Mouse (Mus musculus) ovary, adult 18-20 months (tissue): Measurements from ENCODE around the gene Prr5l.
A peak's percentile ranks its signal among the peaks of the same experiment; 100 is the strongest.

Experiments used
- DNase-seq: peaks from one replicate; pipeline ENCODE4 v3.0.0; 2022; ENCODE audit warnings: low spot score, mixed read lengths

The Prr5l gene

DNA sequence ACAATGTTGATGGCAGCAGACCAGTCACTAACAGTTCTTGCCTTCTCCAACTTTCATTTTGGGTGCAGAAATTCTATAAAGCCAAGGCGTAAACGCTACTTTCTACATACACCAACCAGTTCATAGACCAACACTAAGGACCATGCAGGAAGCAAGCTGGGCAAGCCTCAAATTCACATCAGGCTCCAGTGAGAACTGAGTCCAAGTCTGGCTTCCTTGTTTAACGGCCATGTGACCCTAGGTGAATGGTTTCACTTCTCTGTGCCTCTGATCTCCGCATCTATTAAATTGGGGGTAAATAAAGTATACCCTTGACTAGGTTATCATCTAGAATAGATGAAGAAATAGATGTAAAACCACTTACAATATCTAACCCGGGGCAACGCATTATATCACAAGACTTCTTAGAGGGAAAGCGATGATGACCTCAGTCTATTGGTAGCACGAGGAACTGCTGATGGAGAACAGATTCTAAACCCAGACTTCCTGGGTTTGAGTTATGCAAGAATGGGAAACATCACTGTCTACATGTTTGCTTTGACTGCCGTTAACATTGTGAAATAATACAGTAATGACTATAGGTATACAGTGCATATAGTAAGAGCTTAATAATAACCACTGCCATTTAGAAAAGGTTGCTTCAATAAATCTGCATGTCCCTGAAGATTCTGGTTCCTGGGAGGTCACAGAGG, 1.2 kb downstream of the Prr5l start:
- no peak for DNase-seq

DNA sequence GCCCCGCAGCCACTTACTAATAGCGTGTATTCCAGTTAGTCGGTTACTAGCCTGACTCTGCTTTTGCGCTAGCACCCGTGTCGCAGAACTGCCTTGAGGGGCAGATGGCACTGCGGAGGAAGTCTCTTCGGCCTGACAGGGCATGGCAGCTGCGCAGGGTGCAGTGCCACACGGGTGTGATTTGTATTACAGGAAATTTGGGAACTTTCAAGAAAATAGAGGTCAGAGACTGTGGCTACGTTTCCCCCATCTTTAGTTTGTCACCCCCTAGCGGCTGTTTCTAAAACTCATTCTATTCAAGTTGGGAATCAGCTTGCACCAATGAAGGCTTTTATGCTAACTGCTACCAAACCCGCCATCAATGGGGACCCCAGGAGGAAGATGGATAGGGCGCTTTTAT, 11.6 kb downstream of the Prr5l start:
- no peak for DNase-seq

DNA sequence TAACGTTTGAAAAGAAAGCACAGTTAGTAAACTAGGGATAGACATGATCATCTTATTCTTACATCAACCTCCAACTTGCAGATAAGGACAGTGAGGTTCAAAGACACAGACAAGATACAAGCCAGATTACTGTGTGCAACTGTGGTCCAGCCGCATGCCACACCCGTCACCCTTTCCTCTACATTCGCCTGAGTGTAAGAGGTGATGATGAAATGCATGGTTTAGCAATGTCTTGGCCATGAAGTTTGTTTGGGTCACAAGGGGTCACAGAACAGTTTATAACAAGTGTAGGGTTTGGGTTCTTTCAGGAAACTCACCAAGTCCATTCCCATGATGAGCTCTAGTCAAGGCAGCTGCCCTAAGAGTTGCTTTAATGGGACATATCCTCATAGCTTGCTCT, 14.1 kb downstream of the Prr5l start:
- no peak for DNase-seq

DNA sequence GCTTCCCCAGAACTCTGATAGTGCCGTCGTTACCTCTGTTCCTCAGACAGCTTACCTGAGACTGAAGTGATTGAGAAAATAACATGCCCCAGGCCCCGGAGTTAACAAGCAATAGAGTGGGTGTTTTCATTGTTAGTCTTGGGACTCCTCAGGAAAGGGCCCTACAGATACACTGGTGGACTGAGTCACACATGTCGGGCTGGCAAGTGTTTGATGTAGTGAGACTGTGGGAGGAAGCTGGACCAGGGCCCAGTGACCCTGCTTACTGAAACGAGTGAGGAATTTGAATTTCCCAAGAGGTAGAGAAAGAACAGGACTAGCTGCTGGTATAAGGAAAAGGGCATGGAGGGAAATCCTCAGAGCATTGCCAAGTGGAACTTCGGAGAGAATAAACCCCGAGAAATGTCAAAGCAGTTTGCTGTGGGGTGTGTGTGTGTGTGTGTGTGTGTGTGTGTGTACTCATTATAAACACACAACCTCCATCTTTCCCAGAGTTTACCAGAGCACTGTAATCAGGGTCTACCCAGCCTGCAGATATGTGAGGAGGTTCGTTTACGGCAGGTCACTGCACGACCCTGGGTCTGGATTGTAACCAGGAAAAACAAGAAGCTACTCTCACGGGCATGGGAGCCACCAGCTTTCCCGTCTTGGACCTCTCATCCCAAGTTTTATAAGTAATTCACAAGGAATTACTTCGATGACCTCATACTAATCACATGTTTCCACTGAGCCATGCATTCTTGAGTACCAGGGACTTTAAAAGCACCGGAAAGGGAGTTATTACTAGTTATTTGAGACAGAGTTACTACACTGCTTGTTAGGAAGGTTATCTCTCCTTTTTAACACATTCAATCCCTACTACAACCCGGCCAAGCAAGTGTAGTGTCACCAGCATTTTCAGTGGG, 20.4 kb downstream of the Prr5l start:
- DNase-seq = peak; percentile 50

DNA sequence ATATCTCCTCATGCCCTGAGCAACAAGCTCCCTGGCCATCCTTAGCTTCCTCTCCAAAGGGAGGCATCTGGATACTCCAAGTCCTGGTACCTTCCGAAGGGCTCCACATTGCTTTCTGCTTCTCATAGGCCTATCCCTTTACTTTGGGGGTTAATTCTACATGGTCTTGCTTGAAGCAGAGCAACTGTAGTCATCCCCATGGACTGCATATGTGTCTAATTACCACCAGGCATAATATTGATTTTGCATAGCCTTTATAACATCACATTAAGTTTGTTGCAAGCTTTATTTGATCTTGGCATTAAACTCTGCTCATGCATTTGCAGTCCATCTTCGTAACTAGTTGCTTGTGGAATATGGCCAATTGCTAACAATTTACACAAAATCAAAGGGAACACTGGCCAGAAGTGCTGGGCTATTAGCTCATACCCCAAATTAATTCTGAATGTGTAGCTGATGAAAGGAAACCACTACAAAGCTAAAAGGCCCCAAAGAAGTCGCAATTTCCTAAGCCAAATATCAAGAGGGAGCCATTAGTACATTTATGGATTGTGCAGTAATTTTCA, 21.8 kb downstream of the Prr5l start:
- DNase-seq = no peak

DNA sequence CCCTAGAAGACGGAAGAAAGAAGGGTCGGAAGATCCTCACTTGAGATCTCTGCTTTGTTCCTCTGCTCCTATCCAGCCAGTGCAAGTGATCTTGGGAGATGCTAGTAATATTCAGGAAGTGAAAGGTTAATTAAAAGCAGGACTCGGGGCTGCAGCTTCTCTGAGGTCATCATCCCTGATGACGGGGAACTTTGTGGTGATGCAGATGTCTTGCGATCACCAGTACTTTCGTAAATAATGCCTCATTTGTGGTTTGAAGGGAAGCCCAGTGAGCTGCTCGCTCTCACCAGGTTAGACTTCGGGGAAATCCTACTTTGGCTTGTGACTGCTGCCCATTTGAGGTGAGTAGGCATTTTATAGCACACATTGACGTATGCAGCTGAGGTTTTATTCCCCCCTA, 26.7 kb downstream of the Prr5l start:
- no peak for DNase-seq

DNA sequence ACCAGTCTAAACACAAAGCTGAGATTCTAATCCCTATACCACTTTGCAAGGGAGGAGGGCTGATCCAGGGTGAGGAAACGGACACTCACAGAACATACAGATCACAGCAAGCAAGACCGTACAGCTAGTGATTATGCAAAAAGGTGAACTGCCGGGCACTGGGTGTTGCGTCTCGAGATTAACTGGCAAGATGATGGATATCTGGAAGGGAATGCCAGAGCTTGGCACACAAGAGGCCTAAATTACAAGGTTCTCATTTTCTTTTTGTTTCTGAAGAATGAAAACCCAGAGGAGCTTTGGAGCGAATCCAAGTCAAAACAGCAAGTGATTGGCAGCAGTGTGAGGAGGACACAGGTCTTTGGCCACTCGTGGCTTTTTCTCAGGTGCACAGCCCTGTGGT, 28.0 kb downstream of the Prr5l start:
- DNase-seq = no peak

DNA sequence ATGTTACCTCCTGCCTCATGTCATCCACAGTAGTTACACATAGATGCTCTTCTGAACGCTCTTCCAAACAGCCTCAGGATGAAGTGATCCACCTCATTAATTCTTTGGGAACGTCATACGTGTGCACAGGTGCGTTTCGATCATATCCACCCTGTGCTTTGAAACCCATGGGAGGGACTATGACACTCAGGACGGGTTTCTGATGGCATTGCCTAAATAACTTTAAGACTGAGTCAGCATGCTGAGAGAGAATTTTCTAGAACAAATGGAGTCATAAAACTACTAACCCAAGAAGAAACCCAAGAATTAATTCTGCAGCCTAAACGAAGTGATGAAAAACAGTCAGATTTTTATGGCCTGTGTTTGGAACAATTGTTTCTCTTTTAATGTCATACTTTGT, 40.1 kb downstream of the Prr5l start:
- no peak for DNase-seq

DNA sequence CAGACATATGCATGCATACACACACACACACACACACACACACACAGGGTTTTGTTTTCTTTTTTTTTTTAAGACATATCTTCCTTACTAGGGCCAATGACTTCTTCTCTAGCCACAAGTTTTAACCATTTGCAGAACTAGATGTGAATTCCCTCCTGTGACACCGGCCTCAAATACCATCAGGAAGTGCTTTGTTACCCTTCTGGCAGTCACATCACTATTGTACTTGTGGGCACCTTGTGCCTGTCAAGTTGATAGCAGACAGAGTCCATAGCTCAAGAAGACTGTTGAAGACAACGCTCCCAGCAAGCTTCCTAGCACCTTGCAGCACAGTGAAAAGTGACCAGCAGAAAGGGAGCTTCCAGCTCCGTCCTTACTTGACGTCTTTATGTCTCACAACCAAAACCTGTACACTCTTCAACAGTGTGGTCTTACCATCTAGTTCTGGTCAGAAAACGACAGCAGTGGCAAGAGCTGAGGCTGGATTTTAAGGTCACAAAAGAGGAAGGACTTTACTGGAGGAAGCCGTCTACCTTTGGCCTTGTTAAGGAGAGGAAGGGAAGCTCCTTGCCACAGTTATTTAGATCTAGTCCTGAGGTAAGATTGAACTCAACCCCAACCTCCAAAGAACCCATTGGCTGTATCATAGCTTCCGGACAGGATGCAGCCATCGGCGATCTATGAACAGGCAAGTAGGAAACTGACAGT, 47.9 kb downstream of the Prr5l start:
- no peak for DNase-seq

DNA sequence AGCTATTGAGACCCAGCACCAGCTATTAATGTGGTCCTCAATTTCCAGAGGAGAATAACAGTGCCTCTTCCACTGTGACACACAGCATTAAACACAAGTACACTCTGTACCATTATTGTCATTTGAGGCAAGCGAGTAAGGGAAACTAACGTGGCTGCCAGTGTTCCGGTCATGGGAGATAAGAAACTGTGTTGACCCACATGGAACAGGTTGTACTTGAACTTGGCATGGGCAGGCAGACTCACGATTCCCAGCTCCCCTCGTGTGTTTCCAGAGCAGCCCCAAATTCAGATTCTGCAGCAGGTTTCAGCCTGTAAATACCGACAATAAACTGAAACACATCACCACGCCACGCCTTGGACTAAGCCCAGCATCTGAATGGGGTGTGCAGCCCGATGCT, 50.5 kb downstream of the Prr5l start:
- DNase-seq = no peak

DNA sequence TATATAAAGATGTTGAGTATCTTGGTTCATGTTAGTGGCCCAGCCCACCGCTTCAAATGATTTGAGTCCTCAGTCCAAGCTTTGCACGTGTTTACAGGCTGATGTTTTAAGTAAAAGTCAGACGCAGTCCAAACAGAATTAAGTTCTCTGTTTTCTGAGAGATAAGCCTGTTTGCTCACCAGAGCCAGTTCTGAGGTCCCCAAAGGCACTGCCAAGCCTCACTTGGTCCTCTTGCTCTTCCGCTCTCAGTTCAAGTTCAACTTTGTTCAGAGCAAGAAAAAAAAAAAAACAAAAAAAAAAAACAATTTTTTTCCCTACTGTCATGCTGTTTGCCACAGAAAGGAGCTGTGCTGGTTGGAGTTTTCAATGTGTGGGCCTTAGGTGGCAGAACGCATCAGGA, 51.0 kb downstream of the Prr5l start:
- DNase-seq = no peak

DNA sequence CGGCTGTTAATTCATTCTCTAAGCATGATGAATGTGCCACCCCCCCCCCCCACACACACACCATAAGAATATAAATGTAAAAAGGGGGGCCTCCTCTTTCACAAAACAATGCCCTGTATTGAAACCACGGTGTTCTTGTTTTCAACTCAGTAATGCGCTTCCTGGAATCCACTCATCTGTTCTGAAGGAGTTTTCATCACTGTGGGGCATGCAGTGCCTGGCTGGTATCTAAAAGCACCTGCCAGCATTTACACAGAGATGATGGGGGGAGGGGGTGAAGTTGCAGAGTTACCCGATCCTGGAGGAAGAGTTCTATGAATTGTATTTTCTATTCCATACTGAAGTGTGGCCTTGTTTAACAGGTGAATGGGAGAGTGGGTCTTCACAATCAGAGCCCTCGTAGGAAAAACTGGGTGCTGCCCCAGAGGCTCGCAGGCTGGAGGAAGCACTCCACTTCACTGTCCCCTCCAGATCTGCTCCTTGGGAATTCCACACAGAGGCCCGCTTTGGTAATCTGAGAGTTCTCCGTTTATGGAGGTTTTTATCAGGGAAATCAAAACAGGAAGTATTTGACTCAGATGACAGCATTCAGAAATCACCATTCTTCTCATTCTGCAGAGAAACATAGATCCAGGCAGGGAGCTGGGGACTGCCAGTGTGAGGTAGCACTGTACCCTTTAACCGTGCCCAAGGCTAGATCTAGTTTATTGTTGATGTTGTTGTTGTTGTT, 52.5 kb downstream of the Prr5l start:
- no peak for DNase-seq

DNA sequence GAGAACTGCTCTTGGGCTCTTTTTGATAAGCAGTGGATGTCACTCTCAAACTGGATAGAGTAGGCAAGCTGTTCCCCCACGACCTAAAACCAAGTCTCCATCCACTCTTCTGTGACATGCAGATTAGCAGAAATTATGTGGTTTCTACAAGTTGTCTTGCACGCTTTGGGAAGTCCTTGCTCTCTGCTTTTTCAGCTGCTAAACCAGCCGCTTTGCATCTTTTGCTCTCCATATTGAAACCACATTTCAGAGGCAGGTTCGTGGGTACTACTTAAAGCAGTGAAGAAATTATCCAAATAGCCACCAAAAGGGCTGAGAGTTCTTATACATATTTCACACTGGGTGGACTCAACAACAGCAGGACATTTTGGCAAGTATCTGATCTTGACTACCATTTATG, 53.8 kb downstream of the Prr5l start:
- no peak for DNase-seq

DNA sequence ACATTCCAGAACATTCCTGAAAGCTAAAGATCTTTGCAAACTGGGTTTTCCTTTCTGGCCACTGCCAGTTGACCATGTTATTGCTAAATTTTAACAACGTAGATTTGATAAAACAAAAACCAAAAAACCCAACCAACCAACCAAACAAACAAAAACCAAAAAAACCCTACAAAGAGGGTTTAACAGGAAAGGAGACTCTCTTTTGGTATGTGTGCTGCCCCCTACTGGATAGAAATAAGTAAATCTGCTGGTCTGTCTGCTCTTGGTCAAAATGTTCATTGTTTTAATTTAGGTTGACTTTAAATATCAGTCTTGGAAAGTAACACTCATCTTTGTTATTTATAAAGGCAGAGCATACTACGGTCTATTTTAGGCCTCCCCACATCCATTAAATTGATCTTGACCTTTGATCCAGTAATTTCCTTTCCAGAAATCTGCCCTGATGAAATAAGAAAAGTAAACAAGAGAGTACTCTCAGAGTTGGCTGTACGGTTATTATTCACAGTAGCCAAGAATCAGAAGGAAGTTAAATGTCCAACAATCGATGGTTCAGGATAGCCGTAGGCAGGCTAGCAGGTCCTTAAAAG, 54.7 kb downstream of the Prr5l start:
- DNase-seq = no peak

DNA sequence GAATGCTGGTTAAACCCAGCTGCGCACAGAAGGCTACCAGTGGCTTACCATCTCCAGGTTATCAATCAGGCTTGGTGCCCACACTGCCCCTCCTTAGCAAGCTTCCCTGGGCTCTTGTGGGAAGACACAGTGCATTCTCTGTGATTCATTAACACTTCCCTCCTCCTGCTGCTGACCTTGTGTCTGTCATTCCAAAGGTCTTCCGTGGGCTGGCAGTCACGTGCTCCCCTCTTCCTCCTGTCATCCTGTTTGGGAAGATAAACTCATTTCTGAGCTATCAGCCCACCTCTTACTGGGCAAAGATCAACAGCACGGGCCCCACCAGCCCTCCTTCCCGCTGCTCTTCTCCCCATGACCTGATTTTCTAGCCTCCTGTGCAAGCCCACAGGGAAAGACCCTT, 55.2 kb downstream of the Prr5l start:
- no peak for DNase-seq

DNA sequence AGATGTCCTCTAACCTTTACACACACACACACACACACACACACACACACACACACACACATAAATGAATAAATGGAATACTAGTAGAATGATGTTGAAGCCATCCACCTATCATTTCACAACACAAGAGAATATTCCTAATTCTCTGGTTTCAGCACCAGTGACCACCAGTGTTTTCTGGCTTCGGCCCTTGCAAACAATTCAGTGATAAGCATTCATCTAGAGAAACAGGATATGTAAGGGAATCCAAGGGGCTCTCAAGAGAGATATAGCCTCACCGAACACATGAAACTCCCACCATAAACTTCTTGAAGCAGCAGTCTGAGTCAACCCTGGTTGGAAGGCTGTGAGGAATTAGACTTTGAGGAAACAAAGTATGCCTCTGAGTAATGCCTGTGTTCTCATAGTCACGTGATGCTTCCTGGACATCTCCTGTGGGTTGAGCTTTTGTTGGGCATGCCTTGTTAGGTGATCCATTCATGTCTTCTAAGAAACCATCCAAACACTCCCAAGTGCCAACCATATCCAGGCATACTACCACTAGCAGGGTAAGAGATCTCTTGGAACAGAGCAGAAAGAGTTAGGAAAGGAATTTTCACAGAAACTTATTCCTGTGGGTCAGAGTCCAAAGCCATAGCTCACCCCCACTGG, 55.8 kb downstream of the Prr5l start:
- DNase-seq = no peak

DNA sequence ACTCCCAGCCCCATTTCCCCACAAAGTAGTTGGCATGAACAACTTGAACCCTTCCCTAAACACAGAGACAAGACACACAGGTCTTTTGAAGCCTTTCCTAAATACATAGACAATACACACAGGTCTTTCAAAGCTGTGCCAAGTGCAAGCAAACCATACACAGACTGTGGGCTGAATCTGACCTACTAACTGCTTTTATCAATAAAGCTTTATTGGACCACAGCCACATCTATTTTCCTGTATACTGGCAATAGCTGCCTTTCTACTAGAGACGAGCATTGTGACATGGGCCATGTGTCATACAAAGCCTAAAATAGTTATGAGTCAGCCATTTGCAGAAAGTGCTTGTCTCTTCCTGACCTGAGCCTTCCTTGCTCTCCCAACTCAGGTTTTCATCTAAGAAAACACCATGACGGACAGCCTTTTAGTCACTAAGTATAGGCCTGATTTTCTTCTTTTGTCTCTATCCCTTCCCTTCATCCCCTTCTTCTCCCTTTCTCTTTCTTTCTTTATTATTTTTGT, 56.6 kb downstream of the Prr5l start:
- DNase-seq = no peak

DNA sequence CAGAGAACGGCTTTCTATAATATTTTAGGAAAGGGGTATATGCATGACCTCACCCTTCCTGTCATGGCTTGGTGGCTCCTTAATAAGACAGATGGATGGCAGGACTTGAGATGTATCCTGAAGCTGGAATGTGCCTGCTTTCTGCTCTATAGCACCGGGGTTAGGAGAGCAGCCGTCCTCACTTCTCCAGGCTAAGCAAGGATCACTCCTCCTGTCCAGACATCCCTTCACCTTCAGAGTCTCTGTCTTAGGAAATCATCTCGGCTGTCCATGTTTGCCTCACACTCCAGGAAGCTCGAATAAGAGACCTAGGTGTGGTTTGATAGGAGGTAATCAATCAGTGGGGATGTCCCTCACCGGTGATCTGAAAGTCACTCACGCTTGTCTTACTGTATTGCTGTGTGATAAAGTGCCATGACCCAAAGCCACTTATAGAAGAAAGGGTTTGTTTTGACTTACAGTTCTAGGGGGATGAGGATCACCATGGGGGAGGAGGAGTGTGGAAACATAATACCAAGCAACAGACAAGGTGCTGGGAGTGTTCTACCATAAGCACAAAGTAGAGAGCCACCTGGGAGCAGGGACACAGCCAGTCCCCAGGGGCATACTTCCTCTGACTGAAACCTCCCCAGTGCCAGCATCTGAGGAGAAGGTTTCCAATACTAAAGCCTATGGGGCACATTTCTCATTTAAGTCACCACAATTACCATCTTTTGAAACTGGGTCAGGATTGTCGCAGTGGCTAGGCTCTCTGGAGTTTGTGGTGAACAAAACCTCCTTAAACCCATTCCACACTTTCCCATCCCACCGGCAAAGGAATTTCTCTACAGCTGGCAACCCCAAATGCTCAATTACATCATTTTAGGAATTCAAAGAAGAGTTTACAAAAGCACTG, 57.4 kb downstream of the Prr5l start:
- DNase-seq = no peak

DNA sequence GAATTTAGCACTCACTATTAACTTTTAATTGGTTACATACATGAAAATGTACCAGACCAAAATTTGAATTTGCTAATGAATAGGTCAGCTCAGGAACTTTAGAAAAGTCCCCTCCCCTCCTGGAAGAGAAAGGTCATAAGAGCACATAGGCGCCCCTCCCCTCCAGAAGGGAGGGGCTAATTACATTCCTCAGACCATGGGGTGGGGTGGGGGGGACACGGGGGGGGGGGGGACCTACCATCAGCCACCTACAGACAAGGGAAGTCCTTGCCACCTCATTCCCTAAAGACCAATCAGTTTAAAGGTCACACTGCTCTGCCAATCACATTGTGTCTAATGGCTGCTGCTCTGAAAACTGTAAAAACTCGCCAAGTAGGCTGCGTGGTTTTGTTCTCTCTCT, 59.0 kb downstream of the Prr5l start:
- DNase-seq = no peak

DNA sequence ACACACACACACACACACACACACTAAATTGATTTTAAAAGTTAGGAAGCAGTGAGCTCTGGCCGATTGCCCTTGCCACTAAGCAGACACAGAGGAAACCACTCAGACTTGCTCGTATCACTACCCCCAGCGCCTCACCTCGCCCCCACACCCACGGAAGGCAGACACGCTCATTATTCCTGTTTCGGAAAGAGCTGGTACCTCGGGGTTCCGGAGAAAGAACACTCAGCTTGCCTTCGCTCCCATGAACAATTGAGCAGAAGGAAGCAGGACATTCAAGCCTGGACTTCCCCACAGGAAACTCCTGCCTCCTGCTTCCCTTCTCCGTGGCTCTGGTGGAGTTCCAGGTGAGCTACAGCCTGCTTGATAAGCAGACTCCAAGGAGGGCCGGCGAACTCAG, 60.0 kb downstream of the Prr5l start:
- DNase-seq = no peak
